Mouse (Mus musculus): ENCODE results near the gene Dnajc5.
A peak's percentile ranks its signal among the peaks of the same experiment; 100 is the strongest.

The Dnajc5 gene

DNA sequence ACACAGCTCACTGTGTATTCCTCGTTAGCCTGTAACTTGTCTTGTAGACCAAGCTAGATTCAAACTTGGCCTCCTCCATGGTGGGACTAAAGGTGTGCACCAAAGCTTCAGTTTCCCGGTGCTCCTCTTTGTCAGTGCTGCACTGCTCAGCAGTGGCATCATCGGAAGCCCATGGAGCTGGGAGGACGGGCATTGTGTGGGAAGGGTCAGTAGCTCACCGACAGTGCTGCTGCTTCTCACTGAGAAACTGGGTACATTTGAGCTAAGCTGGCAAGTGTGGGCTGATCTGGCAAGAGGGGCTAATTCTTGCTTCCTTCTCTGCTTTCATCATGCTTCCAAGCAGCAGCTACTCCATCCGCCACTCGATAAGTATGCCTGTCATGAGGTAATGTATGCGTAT, 9.1 kb upstream of the Dnajc5 start:
- DNase-seq (ENCODE audit: low read depth): no peak

DNA sequence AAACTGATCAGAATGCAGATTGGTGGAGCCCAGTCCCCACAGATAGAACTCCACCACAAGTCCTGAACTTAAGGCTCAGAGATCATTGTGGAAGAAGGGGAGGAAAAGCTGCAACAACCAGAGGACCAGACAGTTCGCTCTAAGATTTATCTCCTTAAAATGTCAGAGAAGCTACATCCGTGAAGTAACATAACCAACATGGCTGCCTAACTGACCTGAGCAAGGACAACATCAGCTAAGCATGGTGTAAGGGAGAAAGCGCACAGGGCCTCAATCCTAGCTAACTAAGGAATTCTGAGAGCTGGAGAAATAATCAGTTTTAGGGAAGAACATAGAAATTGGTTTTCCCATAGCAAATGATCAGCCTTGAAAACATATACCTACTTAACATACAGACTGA, 1.1 kb upstream of the Dnajc5 start:
- no peak for DNase-seq (ENCODE audit: low read depth)

DNA sequence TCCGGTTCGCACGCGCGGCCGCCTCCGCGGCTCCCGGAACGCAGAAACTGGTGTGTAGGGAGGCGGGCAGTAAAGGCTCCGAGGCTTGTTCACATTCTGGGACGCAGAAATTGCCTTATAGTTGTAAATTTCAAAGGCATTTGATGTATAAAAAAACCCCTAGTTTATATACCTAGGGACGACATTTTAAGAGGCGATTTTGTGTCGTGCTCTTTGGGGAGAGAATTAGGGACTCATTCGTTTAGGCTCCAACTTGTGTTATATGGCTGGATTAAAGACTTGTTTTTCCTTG, 597 bp downstream of the Dnajc5 start:
- no peak for DNase-seq (ENCODE audit: low read depth)

DNA sequence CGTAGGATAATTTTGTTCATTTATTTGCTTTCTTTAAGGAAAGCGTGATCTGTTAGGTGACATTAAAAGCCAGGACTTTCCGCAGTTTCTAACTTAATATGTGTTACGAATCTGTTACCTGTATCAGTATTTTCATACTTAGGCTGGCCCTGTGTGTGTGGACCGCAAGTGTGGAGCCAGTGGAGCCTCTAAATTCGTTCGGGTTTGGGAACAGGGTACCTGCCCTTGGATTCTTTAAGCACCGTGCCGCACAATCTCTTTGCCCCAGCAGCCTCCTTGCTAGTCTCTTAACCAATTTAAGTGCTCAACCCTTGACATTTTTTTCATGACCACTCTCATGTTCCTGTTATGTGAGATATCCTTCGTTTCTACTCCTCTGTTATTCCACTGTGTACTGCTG, 1.2 kb downstream of the Dnajc5 start:
- DNase-seq (ENCODE audit: low read depth): no peak

DNA sequence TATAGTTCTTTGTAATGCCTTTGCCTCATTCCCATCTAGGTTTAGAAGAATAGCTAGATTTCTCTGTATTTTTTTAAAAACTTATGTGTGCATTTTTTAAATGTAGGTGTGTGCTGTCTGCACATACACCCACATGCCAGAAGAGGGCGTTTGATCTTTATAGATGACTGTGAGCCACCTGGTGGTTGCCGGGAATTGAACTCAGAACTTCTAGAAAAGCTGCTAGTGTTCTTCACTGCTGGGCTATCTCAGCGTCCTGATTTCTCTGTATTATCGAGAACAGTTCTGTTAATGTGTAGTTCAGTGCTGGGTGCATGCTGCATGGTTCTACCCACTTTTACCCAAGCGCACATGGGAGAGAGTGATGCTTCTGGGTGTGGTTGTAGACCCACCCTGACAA, 2.5 kb downstream of the Dnajc5 start:
- peak; percentile 69 for DNase-seq (ENCODE audit: low read depth)

DNA sequence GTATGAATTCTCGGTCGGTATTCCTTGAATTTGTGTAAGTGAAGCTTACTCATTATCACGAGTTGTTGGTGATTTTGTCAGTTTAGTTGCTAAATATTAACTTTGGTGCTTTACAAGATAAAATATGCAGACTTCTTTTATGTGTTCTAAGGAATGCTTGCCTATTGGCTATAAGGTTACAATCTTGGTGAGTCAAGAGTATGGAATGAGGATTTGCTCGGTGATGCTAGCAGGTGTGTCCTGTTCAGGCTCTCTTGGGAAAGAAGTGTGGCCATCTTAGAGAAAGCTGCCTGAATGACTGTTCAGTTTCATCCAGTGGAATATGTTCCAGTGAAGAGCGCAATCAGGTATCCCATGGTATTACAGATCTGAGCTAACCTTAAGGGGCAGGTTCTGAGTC, 5.2 kb downstream of the Dnajc5 start:
- no peak for DNase-seq (ENCODE audit: low read depth)

DNA sequence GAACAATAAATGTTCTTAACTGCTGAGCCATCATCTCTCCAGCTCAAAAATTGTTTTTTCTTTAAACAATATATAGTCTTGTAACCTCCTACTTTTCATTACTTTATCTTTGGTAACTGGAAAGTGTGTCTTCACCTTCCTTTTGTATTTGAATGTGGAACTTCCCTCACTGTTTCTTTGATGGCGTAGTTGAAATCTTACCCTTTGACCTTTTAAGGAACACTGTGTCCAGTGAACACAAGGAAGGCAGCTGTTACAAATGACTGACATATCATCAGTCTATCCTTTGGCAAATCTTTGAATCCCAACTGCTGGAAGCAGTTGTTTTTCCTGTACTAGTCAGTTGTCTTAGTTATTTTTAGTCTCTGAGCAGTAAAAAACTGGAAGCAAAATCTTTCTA, 8.8 kb downstream of the Dnajc5 start:
- no peak for DNase-seq (ENCODE audit: low read depth)

DNA sequence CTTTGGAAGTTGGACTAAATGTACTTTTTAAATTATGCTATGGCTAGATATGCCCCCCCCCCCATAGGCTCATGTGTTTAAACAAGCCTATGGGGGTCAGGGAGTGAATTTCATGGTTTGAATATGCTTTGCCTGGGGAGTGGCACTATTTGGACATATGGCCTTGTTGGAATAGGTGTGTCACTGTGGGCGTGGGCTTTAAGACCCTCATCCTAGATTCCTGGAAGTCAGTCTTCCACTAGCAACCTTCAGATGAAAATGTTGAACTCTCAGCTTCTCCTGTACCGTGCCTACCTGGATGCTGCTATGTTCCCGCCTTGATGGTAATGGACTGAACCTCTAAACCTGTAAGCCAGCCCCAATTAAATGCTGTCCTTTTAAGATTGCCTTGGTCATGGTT, 12.3 kb downstream of the Dnajc5 start:
- no peak for DNase-seq (ENCODE audit: low read depth)

DNA sequence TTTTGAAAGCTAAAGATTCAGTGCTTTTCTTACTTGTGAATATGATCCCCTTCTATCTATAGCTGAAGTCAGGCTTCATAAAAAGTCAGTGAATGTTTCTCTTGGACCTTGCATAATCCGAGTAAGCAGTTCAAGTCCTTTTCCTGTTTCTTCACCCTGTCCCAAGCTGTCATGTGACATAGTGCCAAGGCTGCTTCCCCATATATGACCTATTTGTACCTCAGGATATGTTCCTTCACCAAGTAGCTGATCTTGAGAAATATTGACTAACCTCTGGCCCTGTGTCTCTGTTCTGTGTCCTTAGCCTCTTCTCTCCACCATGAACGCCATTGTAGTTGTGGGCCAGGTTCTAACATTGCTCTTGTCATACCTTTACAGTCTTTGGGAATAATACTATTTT, 16.1 kb downstream of the Dnajc5 start:
- DNase-seq (ENCODE audit: low read depth): no peak

DNA sequence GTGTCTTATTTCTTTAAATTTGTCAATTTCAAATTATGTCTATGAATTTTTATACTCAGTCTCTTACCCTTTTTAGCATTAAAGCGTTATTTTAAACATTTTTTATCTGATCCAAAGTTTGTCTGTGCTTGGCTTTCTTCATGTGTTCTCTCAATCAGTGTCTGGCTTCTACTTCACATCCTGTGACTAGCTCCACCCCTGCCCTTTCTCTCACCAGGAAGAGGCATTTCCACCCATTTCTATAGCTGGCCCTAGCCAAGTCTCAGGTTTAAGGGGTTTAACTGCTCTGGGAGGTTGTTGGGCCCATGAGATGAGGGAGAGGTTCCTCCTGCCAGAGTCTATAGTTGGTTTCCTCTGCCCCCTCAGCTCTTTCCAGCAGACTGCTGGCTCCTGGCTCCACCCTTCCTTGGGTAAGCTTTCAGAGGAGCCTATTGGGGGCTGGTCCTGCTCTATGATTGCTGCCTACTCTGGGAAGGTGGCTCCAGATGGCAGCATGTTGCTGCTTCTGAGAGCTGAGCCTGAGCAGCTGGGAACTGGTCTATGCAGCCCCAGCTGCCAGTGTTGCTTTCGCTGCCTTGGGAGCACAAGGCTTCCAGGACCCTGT, 17.3 kb downstream of the Dnajc5 start:
- no peak for DNase-seq (ENCODE audit: low read depth)

DNA sequence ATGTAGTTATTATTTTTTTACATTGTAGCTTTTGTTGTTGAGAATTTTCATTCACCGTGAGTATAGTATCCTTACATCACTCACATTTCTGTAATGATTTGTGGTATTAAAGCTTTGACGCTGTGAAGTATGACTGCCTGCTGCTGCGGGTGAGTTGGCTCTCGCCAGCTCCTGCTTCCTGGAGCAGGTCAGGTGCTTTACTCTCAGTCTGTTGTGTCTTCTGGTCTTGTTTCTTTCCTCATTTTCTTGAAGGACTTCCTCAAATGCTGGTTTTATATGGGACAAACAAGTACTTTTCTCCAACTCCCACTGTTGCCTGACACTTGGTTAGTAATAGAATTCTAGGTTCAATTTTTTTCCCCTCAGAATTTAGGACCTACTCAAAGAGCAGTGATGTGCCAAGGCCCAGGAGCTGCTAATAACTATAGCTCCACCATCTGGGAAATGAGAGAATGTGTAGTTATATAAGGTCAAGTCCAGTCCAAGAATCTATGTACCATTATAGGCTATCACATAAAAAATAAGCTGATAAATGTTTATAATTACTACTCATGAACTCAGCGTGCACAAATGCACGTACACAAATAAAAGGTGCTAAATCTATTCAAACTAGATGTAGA, 21.6 kb downstream of the Dnajc5 start:
- no peak for DNase-seq (ENCODE audit: low read depth)

DNA sequence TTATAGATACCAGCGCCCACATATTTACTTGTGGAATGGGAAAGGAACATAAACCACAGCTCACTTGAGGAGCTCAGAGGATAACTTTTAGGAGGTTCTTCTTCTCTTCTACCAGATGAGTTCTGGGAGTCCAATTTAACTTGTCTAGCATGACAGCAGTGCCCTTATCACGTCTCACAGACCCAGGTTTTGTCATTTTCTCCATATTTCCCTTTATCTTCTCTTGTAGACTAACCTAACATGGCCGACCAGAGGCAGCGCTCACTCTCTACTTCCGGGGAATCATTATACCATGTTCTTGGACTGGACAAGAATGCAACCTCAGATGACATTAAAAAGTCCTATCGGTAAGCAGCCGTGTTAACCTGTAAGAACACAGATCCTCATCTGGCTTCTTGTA, 25.9 kb downstream of the Dnajc5 start:
- peak; percentile 66 for DNase-seq (ENCODE audit: low read depth)

DNA sequence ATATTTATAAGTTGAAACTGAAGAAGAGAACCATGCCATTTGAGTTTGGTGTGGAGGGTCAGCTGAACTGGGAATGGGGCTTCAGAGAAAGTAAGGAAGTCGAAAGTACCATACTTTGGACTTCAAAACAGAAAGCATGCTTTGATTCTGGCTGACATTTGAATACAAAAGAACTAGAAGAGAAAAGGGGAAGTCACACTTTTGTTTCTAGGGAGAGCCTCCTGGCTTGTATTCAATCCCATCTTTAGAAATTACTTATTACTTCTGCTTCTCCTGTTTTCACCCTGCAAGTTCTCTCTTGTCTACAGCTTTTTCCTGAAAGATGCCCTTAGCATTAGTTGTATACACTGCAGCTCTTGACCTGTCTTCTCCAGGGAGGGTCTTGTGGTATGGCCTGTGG, 27.9 kb downstream of the Dnajc5 start:
- DNase-seq (ENCODE audit: low read depth): no peak

DNA sequence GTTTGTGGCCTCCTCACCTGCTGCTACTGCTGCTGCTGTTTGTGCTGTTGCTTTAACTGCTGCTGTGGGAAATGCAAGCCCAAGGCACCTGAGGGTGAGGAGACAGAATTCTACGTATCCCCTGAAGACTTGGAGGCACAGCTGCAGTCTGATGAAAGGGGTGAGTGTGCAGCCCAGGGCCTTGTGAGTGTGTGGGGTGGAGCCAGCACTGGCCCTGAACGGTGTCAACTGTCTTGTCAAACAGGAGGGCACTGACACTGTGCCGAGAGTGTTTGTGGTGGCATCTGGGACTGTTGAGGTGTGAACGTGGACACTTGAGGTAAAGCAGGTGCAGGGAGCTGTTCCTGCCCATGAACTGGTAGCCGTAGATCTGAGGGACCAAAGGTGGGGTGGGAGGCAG, 28.4 kb downstream of the Dnajc5 start:
- DNase-seq (ENCODE audit: low read depth): no peak

DNA sequence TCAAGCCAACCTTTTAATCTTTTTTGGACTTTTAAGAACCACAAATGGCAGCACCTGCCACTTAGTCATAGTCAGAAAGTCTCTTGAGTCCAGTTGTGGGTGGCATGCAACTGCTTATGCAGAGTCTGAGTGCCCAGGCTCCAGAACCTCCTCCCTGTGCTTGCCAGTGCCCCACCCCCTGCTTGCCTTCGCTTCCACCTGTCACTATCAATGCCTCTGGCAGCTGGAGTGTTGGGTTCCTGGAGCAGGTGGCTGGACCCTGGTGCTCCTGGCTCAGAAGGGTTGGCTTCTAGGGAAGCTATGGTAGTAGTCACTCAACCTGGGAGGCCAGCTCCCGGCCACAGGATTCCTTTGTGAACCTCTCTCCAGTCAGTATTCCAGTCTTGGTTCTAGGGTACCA, 29.9 kb downstream of the Dnajc5 start:
- no peak for DNase-seq (ENCODE audit: low read depth)

DNA sequence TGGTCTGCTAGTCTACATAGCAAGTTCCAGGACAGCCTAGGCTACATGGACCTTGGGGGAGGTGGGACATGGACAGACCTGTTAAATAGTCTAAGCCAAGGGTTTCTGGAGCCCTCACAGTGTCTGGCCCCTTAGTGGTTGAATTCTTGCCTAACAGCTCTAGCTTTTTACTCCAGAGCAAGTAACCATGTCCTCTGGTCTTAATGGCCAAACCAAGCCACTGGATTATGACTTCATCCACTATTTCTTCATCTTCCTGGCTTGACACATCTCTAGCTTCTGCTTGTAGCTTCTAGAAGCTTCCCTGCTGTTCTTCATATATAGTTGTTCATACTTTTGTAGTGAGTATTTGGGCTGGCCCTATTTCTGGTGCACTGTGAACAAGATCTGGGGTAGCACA, 33.5 kb downstream of the Dnajc5 start:
- no peak for DNase-seq (ENCODE audit: low read depth)

DNA sequence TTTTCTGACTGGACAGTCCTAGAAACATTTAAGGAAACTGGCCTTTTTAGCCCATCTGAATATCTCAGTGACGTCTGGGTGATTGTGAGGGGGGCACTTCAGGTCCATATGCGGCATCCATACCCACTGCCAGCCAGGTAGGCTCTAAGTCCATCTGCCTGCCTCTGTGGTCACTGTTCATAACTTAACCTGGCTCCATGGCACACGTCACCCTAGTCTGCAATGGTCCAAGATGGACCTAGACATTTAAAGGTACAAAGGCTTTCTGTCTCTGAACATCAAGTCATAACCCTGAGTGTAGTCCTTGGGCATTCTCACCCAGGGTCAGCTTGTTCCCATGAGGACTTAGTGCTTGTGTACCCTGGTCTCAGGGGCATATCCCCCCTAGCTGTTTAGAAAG, 47.1 kb downstream of the Dnajc5 start:
- DNase-seq (ENCODE audit: low read depth): no peak

DNA sequence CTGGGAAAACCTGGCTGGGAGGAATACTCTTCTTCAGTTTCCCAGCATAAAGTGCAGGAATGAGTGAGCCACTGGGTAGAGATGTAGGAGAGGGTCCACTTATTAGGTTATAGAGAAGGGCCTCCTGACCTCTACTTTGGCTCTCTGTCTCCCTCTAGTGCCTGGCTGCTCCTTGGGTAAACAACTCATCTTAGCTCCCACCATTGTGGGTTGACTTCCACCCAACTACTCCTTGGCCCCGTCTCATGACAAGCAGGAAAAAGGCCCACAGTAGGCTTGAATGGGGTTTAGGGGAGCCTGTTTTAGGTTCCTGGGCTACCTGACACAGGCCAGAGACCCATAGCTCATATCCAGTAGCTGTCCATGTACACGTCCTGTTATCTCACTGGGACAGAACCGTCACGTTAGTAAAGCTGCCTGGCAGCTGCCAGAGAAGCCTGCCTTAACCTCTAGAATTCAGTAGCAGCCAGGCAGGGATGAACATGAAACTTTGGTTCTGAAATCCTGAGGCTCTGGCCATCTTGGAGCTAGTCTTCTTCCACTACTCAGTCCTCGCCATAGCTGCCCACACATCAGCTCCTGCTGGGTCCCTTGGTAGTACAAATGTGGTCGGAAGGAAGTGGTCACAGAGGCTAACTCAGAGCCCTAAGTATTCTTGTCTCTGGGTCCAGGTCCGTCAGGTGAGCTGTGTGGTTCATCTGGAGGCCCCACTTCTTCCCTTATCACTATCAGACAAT, 48.2 kb downstream of the Dnajc5 start:
- DNase-seq (ENCODE audit: low read depth): peak; percentile 73

DNA sequence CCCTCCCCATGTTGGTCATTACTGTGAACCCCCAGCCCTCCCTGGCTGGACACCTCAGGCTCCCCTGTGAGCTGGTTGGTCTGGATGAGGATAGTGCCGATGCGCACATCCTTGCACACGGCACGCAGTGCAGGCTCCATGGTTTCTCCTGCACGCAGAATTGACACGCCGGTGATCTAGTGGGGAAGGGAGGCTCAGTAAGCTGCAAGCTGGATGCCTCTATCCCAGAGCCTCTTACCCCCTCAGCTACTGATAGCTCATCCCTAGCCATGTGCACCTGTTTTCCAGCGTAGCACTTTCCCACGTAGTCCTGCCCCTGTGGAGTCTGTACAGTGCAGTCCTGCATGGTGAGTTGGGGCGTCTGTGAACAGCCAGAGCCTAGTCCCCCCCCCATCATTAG, 49.6 kb downstream of the Dnajc5 start:
- no peak for DNase-seq (ENCODE audit: low read depth)

DNA sequence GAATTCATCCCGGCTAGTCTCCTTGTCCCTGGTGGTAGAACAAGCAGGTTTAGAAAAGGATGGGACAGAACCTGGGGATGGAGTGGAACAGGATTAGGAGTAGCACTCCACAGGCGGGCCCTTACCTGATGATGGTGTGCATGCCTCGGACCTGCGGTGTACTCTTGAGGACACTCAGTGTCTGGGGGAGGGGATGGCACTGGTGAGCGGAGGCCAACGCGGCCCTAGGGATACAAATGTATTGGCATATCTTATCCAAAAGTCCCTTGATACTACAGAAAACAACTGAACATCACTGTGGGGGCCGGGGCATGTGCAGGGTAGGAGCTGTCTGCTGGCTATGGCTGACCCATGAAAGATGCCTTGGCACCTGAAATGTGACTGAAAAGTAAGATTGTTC, 50.1 kb downstream of the Dnajc5 start:
- no peak for DNase-seq (ENCODE audit: low read depth)

DNA sequence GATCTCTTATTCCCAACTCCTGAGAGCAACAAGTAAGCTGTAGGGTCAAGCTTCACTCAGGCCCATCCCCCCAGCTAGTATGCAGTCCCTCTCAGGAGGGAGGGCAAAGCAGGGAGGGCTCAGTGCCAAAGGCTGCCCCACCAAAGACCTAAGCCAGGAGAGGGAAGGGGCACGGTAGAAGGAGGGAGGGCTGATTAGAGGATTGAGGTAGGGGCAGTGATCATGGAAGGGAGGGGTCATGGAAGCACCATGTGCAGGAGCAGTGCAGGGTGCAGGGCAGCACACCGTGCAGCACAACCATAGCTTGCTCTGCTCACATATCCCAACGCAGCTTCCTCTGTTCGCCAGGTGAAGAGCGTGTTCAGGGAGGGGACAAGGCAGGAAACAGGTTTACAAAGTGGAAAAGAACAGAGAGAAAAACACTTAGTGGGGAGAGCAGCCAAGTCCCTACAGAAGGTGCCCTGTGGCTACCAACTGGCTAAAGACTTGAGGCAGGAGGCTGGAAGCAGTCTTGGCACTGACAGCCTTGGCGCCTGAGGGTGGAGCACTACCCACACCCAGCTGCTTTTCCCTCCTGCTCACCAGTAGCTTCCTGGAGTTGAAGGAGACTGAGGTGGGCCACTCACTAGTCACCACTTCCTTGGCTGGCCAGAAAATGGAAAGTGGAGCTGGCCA, 50.8 kb downstream of the Dnajc5 start:
- no peak for DNase-seq (ENCODE audit: low read depth)

DNA sequence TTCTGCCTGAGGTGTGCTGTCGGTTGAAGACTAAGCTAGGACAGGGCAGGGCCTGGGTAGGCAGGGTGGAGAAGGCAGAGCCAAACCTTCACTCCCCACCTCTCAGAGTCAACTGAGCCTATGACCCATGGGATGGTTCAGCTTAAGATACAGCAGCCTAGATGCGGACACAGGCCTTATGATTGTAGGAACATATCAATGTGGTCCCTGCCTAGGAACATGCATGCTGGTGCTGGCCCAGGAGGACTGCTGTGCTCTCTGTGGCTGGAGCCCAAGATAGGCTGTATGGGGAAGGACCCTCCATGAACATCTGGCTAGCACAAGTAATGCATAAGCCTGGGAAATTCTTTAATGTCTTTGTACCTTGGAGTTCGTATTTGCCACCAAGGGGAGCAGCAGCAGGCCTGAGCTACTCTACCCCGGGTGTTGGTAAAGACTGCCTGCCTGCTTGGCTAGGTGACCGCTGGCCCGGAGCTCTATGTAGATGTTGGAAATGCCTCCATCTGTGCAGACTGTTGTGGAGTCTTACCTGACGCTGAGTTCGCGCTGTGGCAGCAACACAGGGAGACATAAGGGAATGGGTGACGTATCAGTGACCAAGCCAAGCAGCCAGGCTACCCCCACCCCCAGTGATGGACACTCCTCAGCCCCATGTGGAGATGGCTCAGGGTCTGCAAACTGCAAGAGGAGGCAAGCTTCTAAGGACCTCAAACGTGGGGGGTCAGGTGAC, 51.8 kb downstream of the Dnajc5 start:
- no peak for DNase-seq (ENCODE audit: low read depth)

Measured in c-Kit-positive CD71-positive TER-119-negative erythroid progenitor cells, embryonic 14.5 days (primary cell).